Mouse (Mus musculus): ENCODE measurements around the gene A430033K04Rik. TPM values are rescaled to one million over a fixed set of nuclear protein-coding genes. Genes with fewer than 3 reads are reported as not detected.

The A430033K04Rik gene
- total and polyA plus RNA-seq, 3 experiments, result 0.62 to 10.3 (median 9.6) TPM

DNA sequence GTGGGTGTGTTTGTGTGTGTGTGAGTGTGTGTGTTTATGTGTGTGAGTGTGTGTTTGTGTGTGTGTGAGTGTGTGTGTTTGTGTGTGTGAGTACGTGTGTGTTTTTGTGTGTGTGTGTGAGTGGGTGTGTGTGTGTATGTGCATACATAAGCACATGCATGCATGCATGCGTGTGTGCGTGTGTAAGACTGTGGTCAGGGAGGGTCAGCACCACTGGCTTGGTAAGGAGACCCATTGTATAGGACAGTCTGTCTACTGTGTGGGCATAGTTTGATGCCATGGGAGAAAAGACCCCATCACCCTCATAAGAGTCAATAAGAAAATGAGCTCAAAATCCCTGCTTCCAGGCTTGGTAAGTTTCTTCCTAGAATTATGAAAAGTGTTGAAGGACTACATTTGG lies 34.7 kb downstream of the A430033K04Rik start:
- no peak for ATAC-seq (ENCODE audit: extremely low read depth, insufficient number of reproducible peaks, low FRiP score, poor library complexity, severe bottlenecking)

DNA sequence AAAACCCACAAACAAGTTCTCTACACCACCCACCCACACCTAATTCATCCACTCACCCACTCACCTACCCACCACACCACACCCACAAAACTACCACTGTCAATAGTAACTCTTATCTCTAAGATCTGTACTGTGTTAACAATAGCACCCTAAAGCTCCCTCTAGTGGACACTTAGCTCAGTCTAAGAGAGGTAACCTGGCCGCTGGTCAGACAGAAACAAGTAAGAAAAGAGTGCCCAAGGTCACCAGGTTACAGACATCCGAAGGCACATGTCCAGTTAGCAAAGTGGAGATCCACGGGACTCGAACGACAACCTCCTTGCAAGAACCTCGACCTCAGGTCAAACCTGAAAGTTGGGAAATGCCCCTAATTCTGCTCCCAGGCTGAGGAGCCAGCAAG lies 35.2 kb downstream of the A430033K04Rik start:
- Histone ChIP-seq H3K4me3 (ENCODE audit: low read depth, low read length) (no peak overlapping the region), H3K4me1 (ENCODE audit: insufficient read depth, low read depth, low read length) (0 out of 2 replicates have a peak, but pooled peaks cover 4% of the 10 kb centered on the region), H3K9me3 (replicated peaks) (no peaks in the 10 kb centered on the region), H3K27me3 (ENCODE audit: insufficient read depth, low read length) (0 out of 2 replicates have a peak, but pooled peaks cover 5% of the 10 kb centered on the region), H3K36me3 (replicated peaks) (no peaks in the 10 kb centered on the region)
- 0 out of 2 replicates have a peak, but pooled peaks have one; percentile 34 for ATAC-seq (ENCODE audit: extremely low read depth, insufficient number of reproducible peaks, low FRiP score, poor library complexity, severe bottlenecking)
- peak; percentile 6 for DNase-seq (ENCODE audit: low spot score)
- TF ChIP-seq TAL1 (conservative IDR thresholded peaks at IDR 0.05; ENCODE audit: low read depth, low read length) (no peak), GATA2 (IDR thresholded peaks at IDR 0.05; ENCODE audit: borderline replicate concordance, low read depth, low read length) (no peak), CTCF (IDR thresholded peaks at IDR 0.05; ENCODE audit: low read depth, low read length) (no peak), GATA1 (IDR thresholded peaks at IDR 0.05; ENCODE audit: borderline replicate concordance, low read length) (no peak), POLR2AphosphoS5 (IDR thresholded peaks at IDR 0.05; ENCODE audit: insufficient replicate concordance, low read depth, low read length) (no peak)

More for the DNA sequence above, 34.7 kb downstream of the A430033K04Rik start:
- TF ChIP-seq GATA2 (IDR thresholded peaks at IDR 0.05; ENCODE audit: borderline replicate concordance, low read depth, low read length) (no peak), POLR2AphosphoS5 (IDR thresholded peaks at IDR 0.05; ENCODE audit: insufficient replicate concordance, low read depth, low read length) (no peak), CTCF (IDR thresholded peaks at IDR 0.05; ENCODE audit: low read depth, low read length) (no peak)
- Histone ChIP-seq H3K9me3 (replicated peaks) (no peaks in the 10 kb centered on the region), H3K4me3 (ENCODE audit: low read depth, low read length) (no peak overlapping the region), H3K27me3 (ENCODE audit: insufficient read depth, low read length) (0 out of 2 replicates have a peak, but pooled peaks cover 5% of the 10 kb centered on the region), H3K36me3 (replicated peaks) (no peaks in the 10 kb centered on the region), H3K4me1 (ENCODE audit: insufficient read depth, low read depth, low read length) (0 out of 2 replicates have a peak, but pooled peaks cover 4% of the 10 kb centered on the region)
- no peak for DNase-seq (ENCODE audit: low spot score)

DNA sequence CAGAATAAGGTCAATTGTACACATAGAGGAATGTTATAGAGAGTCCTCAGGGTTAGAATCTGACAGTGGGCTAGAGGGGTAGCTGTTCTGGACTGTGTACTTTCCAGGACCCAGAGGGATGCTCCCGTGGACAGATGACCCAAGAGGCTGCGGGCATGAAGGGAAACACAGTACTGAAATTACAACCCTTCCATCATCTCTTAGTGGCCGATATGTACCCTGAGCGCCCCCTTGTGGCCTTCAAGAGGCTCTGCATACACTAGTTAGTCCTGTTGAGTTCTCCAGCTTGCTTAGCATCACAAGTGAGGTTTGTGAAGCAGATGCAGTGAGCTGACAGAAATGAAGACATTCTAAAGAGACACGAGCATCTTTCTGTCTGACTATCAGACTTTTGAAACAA lies 36.3 kb downstream of the A430033K04Rik start:
- ATAC-seq (ENCODE audit: extremely low read depth, insufficient number of reproducible peaks, low FRiP score, poor library complexity, severe bottlenecking) (no peak), DNase-seq (ENCODE audit: low spot score) (peak; percentile 15)
- TF ChIP-seq GATA1 (IDR thresholded peaks at IDR 0.05; ENCODE audit: borderline replicate concordance, low read length) (no peak), CTCF (IDR thresholded peaks at IDR 0.05; ENCODE audit: low read depth, low read length) (peak; percentile 19; the same call in 1 of the 2 replicates), TAL1 (conservative IDR thresholded peaks at IDR 0.05; ENCODE audit: low read depth, low read length) (no peak), POLR2AphosphoS5 (IDR thresholded peaks at IDR 0.05; ENCODE audit: insufficient replicate concordance, low read depth, low read length) (no peak), GATA2 (IDR thresholded peaks at IDR 0.05; ENCODE audit: borderline replicate concordance, low read depth, low read length) (no peak)
- Histone ChIP-seq H3K4me1 (ENCODE audit: insufficient read depth, low read depth, low read length) (0 out of 2 replicates have a peak, but pooled peaks cover 4% of the 10 kb centered on the region), H3K4me3 (ENCODE audit: low read depth, low read length) (no peak overlapping the region), H3K36me3 (replicated peaks) (no peaks in the 10 kb centered on the region), H3K9me3 (replicated peaks) (no peaks in the 10 kb centered on the region), H3K27me3 (ENCODE audit: insufficient read depth, low read length) (0 out of 2 replicates have a peak, but pooled peaks cover 5% of the 10 kb centered on the region)

DNA sequence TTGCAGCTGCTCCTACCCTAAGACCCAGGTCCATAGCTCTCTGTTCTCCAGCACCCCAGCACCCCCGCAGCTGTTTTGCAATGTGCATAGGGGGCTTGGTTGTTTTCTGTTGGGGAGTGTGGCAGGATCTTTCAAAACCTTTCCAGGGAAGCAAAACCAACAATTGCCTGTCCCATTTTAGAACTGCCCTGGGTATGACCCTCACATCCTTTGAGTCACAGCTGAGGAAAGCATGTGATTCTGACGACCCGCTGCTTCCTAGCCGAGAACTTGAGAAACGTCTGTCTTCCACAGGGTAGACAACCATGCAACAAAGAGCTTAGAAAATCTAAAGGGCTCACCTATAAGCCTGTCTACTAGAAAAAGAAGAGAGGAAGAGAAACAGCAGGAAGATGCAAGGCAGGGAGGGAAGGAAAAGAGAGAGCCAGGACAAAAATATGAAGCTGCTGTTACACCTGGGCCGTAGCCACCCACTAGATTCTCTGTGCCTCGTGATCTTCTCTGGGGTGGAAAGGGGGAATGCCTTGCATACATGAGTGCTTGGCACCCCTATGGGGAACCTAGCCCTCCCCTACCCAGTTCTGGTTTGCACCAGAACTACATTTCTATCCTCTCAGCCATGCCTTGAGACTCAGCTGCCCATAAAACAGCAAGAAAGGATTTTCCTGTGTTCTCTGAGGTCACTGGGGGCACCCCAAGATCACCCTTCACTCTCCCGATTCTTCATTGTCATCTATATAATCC lies 60.5 kb downstream of the A430033K04Rik start:
- ATAC-seq (ENCODE audit: extremely low read depth, insufficient number of reproducible peaks, low FRiP score, poor library complexity, severe bottlenecking), result peak; percentile 4; the same call in 1 of the 2 replicates
- H3K27me3 ChIP-seq (ENCODE audit: insufficient read depth, low read length), result 0 out of 2 replicates have a peak, but pooled peaks cover 3% of the 10 kb centered on the region
- no peak for DNase-seq (ENCODE audit: low spot score)
- H3K9me3 ChIP-seq (replicated peaks), result no peaks in the 10 kb centered on the region
- no peak overlapping the region for H3K4me3 ChIP-seq (ENCODE audit: low read depth, low read length)
- no peak for TF ChIP-seq POLR2AphosphoS5 (IDR thresholded peaks at IDR 0.05; ENCODE audit: insufficient replicate concordance, low read depth, low read length)
- no peaks in the 10 kb centered on the region for H3K36me3 ChIP-seq (replicated peaks)
- peaks cover 15% of the 10 kb centered on the region for H3K4me1 ChIP-seq (ENCODE audit: insufficient read depth, low read depth, low read length)

DNA sequence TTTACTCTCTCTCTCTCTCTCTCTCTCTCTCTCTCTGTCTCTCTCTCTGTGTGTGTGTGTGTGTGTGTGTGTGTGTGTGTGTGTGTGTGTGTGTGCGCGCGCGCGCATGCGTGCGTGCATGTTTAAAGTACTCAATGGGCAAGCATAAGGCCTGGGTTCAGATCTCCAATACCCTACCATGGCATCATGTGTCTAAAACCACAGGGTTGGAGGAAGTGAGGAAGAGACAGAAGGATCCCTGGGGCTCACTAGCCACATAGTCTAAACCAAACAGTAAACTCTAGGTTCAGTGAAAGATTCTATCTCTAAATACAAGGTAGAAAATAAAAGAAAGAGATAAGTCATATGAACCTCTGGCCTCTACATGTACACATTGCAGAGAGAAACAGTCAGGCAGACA lies 61.2 kb downstream of the A430033K04Rik start:
- Histone ChIP-seq H3K27me3 (ENCODE audit: insufficient read depth, low read length) (0 out of 2 replicates have a peak, but pooled peaks cover 8% of the 10 kb centered on the region), H3K4me1 (ENCODE audit: insufficient read depth, low read depth, low read length) (peaks cover 18% of the 10 kb centered on the region), H3K36me3 (replicated peaks) (no peaks in the 10 kb centered on the region), H3K9me3 (replicated peaks) (no peaks in the 10 kb centered on the region), H3K4me3 (ENCODE audit: low read depth, low read length) (no peak overlapping the region)
- DNase-seq (ENCODE audit: low spot score), result no peak
- ATAC-seq (ENCODE audit: extremely low read depth, insufficient number of reproducible peaks, low FRiP score, poor library complexity, severe bottlenecking), result no peak
- no peak for TF ChIP-seq GATA2 (IDR thresholded peaks at IDR 0.05; ENCODE audit: borderline replicate concordance, low read depth, low read length)
- no peak for TF ChIP-seq TAL1 (conservative IDR thresholded peaks at IDR 0.05; ENCODE audit: low read depth, low read length)
- TF ChIP-seq CTCF (IDR thresholded peaks at IDR 0.05; ENCODE audit: low read depth, low read length), result no peak
- no peak for TF ChIP-seq POLR2AphosphoS5 (IDR thresholded peaks at IDR 0.05; ENCODE audit: insufficient replicate concordance, low read depth, low read length)

DNA sequence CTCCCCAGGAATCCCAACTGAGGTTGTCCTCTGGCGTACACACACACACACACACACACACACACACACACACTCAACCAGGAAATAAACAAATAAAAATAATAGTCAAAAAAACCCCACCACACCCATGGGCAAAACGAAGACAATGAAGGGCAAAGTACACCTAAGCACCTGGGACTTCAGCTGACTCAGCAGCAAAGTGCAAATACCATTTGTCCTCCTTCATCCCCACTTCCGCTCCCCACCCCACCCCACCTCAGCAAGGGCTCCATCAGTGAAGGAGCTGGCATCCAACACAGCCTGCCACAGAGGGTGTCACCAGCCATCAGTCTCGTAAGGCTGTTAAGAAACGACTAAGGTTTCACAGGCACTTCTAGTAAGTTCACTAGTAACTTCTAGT lies 64.8 kb downstream of the A430033K04Rik start:
- H3K9me3 ChIP-seq (replicated peaks), result no peaks in the 10 kb centered on the region
- H3K36me3 ChIP-seq (replicated peaks), result no peaks in the 10 kb centered on the region
- H3K4me1 ChIP-seq (ENCODE audit: insufficient read depth, low read depth, low read length), result peaks cover 18% of the 10 kb centered on the region
- H3K4me3 ChIP-seq (ENCODE audit: low read depth, low read length), result no peak overlapping the region
- ATAC-seq (ENCODE audit: extremely low read depth, insufficient number of reproducible peaks, low FRiP score, poor library complexity, severe bottlenecking) (no peak), DNase-seq (ENCODE audit: low spot score) (no peak)
- TF ChIP-seq POLR2AphosphoS5 (IDR thresholded peaks at IDR 0.05; ENCODE audit: insufficient replicate concordance, low read depth, low read length) (no peak), GATA1 (IDR thresholded peaks at IDR 0.05; ENCODE audit: borderline replicate concordance, low read length) (no peak), GATA2 (IDR thresholded peaks at IDR 0.05; ENCODE audit: borderline replicate concordance, low read depth, low read length) (no peak), CTCF (IDR thresholded peaks at IDR 0.05; ENCODE audit: low read depth, low read length) (no peak), TAL1 (conservative IDR thresholded peaks at IDR 0.05; ENCODE audit: low read depth, low read length) (no peak)
- H3K27me3 ChIP-seq (ENCODE audit: insufficient read depth, low read length), result peaks cover 13% of the 10 kb centered on the region
